Mouse (Mus musculus) lung, postnatal 10 days (tissue): ENCODE data around the gene 2310022B05Rik.
A peak's percentile ranks its signal among the peaks of the same experiment; 100 is the strongest.

Source experiments
- DNase-seq: peaks from one replicate; pipeline ENCODE4 v3.0.0; 2021

The 2310022B05Rik gene

DNA sequence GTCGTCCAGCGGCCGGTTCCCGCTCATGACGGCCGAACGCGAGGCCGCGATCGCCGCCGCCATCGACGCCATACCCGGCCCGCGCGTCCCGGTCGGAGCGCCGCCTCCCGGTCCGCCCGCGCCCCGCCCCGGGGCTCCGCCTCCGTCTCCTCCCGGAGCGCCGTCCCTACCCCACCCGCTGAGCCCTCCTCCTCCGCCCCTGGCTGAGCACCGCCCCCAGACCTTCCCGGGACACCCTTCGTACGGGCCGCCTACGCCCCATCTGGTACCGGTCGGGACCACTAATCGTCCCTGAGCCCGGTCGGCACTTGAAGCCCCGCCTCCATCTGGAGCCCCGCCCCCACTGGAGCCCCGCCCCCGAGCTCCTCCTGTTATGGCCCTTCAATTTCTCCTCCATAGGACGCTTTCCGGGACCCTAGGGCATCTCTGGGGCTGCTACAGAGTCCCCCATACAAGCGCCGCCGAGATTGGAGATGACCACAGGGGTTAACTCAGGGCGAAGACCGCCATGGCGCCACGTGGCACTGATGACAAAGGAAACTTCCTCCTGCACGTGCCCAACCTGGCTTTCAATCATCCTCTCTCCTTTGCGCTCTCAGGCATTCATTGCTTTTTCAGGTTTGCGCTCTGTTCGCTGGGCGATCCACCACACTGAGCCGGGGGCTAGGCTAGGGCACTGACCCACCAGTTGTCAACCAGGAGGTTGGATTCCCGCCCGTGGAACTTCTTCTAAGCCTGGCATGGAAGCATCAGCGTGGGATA is at the start of gene 2310022B05Rik:
2310022B05Rik (minus strand) TSS at position 258 of the 762 bp plus-strand sequence.
- DNase-seq: peak; percentile 95

DNA sequence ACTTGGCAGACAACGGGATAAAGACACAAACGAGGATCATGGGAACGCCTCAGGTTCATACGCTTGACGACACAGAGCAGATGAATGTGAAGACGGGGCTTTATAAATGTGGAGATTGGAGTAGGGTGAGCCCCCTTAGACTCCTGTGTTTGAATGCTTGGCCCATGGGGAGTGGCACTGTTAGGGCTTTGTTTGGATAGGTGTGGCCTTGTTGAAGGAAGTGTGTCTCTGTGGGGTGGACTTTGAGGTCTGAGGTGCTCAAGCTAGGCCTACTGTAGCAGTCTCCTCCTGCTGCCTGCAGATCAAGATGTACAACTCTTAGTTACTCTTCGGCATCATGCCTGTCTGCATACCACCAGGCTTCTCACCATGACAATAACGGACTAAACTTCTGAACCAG is 42.7 kb upstream of the 2310022B05Rik start:
- DNase-seq: no peak

DNA sequence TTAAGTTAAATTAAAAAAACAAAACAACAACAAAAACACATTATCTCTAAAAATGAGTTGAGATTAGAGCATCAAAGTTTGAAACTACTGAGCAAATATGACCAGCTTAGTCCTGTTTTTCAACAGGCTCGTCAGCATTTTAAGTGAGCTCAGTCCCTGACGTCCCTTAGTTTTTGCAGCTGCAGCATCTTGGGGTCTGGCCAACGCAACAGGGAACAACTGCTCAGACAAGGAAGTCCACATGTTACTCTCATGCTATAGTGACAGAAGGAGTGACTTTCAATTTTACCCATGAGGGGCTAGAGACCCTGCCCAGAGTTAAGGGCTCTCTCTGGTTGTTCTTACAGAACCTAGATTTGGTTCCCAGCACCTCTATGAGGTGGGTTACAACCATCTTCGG is 41.2 kb upstream of the 2310022B05Rik start:
- no peak for DNase-seq

DNA sequence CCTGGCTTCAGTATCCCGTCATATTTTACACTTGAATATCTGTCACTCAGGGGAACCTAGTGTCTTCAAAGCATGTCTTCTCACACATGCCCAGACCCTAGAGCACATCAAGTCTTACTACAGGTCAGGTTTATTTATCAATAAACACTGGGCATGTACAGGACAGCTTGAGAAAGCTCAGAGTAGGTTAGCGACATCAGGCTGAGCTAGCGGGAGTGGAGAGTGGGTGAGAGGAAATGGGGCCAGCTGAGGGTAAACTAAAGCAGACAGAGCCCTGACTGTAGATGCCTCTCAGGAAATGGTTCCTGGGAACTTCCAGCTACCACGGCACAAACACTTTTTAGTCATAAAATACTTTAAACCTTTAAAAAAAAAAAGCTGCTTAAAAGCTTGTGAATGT is 40.4 kb upstream of the 2310022B05Rik start:
- DNase-seq: no peak

DNA sequence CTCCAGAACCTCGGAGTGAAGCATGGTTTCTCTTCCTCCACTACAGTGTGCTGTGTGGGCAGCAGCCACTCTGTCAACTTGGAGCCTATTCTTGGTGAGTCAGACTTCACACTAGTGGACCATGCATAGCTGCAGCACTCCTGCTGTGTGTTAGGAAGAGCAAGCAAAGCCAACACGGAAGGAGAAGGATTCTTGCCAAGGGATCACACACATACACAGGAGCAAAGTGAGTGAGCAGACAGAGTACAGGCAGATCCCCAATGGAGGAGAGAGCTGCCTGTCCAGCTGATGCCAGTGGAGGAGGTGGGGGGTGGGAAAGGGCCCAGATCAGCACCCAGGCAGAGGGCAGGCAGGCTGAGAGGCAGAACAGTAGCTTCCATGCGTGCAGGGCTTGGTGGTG is 39.0 kb upstream of the 2310022B05Rik start:
- no peak for DNase-seq

DNA sequence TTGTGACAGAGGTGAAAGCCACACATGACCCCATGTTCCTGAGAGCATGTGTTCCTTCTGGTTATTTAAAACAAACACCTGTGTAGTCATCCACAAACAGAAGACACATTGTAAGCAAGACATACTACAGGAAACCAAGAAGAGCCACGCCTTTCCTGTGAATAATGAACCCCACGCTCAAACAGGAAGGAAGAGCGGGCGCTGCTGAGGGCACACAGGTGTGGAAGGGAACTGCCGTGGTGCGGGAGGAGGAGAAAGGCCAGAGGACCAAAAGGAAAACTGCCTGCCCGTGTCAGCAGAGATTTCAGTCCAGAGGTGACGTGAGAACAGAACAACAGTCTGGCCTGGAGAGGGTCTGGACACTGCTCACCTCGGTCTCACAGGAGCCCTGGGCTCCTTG is 37.9 kb upstream of the 2310022B05Rik start:
- peak; percentile 47 for DNase-seq

DNA sequence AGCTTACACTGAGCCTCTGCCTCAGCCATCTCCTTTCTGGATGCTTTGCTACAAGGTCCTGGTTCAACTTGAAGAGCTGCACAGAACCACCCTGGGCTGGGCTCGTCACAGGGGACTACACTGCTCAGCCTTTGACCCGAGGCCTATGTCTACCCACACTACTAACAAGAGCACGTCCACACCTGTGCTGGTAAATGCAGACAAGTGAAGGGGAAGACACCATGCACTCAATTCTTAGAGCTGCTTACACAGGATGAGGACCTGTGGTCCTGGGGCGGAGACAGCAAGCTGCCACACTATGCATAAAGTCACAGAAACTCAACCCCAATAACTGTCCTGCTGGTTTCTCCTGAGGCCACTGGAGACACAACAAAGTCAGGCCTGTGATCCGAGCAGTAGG is 37.1 kb upstream of the 2310022B05Rik start:
- no peak for DNase-seq

DNA sequence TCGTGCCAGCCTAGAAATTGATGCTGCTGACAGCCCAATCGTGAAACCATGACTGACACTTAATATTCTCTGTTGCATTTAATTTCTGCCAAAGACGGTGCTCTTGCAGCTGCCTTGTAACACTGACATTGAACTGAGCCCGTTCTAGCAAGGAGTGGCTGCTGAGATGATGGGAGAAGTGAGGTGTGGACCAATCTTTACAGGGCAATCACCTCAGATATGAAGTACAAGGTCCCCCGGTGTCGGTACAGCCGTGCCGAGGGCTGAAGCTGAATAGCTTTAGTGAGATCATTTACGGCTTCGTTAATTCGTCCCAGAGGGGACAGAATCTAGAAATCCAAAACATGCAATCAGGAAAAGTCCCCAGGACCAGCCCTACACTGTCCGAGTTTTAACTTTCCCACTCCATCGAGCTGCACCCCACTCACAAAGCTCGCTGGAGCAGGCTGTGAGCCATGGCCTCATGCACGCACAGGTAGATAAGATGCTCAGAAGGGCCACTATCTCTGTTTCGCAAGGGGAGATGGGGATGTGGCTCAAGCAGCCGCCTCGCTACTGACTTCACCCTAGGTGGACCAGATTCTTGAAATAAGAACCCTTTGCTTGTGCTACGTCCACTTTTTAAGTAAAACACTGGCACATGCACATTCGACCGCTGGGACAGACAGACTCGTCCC is 32.4 kb upstream of the 2310022B05Rik start:
- DNase-seq: no peak

DNA sequence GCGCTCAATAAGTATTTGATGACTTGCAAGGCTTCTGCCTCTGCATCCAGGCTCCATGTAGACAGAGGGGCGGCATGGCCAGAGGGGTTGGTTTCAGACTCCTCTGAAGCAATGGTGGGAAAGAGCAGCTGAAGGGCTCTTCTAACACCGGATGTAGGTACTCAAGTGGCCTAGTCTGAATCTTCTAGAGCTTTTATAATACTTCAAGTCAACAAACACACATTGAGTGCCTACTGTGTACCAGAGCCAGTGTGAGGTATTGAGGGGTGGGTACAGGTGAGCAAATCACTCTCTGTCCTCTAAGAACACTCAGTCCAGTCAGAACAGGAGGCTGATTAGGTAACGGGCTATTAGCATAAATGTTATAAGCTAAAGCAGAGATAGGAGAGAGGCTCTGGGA is 28.5 kb upstream of the 2310022B05Rik start:
- DNase-seq: peak; percentile 50

DNA sequence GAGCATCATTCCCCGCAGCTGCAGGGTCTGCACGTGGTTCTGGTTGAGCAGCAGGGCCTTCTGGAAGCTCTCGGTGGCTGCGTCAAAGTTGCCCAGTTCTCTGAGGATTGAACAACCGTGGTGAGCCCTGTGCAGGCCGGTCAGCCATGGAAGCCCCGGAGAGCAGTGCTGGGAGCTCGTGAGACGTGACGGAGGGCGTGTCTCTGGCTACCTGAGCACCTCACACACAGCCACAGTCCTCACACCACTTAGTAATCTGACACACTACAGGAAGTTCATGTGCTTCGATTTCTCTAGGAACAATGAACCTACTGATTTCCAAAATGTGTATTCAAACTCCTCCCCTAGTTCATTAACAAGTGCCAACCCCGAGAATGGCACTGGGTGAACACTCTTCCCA is 25.7 kb upstream of the 2310022B05Rik start:
- DNase-seq: no peak

DNA sequence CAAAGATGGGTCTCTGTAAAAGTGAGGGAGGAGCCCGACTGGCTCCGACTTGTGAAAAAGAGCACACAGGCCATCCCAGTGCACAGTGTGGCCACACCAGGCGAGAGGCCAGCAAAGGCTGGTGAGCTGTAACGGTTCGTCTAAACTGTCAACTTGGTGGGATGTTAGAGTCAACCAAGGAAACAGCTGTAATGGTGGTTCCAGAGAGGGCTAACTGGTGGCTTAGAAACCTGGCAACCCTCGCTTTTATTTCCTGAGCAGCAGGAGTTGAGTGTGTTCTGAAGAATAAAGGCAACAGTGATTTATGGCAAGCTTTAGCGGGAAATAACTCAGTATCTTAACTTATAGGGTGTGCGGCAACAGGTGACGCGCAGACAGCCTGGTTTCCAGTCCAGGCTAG is 19.0 kb upstream of the 2310022B05Rik start:
- no peak for DNase-seq

DNA sequence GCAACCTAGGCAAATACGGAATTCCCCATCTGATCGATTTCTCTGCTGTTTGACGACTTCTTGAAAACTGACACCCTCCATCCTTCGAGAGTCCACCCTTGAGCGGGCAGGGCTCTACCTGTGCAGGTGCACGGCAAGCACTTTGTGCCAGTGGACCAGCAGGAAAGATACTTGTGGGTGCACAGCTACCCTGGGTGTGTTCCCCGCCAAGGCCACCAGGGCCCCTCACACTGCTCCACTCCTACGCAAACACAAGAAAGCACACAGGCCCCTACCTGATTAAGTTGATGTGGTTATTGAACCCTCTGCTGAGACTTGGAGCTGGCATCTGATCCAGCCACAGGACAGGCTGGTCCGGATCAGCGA is 18.6 kb upstream of the 2310022B05Rik start:
- DNase-seq: peak; percentile 30

DNA sequence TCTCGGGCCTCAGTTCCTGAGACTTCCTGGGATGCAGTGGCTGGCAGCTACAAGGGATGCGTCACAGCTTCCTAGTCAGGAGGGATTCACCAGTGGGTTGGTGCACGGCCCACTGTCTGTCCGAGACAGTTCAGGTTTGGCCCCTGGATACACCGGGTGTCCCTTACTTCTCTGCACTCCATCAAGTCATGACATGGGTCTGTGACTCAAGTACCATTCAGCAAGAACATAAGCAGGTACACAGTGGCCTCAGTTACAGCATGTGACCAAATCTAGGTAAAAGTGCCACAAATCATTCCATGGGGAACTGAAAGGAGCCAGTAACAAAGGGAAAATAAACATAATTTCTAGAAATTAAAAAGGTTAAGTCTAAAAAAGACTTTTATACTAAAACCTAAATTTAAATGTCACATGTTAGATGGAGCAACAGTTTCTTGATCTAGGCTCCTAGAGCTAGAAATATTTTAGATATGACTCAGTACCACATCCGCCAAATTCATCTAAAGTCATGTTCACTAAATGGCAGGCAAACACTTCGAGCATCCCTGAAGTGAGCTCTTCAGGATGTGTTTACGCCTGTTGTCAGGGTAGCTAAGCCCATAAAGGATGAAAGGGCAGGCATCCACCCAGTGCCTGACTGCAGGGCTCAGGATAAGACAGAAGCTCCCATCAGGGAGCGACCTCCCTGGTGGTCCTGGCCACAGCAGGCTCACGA is 18.1 kb upstream of the 2310022B05Rik start:
- DNase-seq: peak; percentile 47

DNA sequence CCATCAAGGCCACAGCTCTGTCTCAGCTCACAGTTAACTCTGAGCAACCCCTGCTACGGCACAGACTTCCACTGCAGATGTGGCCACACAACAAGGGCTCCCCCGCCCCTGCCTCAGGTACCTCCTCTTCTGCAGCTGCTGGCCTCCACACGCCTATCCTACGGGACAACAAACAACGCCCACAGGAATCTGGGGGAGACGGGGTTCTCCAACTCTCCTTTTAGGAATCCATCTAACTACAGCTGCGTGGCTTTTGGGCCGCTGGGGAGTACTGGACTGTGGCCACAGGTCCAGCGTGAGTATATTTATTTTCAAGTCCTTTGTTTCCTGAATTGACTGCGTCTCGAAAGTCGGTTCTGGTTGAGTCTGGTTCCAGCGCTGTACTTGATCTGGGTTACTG is 15.1 kb upstream of the 2310022B05Rik start:
- DNase-seq: no peak

DNA sequence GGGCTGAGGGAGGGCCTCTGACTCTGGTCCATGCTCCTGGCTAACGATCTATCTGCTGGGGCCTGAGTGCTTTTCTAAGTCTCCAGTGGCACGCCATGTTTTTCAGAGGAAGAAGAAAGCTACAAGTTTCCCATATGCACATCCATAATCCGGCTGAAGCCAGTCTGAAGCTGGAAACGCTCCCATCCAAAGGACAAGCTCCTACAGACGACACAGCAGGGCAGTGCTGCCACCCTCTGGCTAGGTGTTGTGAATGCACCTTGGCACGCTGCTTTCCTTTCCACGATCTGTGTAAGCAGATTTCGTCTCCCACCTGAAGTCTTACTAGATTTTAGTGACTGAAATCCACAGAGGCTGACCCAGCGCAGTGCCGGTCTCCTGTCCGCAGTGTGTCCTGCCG is 14.3 kb upstream of the 2310022B05Rik start:
- peak; percentile 91 for DNase-seq

DNA sequence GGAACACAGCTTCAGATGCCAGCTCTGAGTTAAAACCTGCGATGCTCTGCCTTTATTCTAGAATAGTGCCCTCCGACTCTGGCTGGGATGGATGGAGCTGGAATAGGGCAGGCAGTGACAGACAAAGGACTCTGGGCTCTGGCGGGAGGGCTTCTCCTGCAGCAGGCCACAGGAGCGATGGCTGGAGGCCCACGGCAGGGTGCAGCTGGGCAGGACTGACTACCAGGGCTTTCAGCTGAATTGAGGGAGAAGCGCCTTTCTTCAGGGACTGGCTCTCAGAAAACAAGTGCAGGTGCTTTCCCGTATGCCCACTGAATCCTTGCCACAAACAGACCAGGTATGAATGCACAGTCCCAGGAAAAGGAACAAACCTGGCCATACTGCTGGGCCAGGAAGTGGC is 13.9 kb upstream of the 2310022B05Rik start:
- DNase-seq: no peak

DNA sequence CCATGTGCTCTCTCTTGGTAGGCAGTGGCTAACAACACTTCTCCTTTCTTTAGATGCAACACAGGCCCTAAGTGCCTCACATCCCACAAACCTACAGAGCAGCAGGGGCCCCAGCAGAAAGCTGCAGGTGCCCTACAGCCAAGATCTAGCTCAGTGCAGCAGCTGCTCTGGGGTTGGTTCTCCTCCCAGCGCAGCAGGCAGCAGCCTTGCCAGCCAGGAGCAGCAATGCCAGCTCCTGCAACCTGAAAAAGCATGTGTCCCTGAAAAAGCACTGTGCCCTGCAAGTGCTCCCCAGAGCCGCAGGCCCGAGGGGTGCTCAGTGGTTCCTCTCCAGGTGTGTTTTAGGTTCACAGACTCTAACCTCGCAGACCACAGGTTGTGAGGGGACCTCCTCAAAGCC is 13.5 kb upstream of the 2310022B05Rik start:
- DNase-seq: no peak

DNA sequence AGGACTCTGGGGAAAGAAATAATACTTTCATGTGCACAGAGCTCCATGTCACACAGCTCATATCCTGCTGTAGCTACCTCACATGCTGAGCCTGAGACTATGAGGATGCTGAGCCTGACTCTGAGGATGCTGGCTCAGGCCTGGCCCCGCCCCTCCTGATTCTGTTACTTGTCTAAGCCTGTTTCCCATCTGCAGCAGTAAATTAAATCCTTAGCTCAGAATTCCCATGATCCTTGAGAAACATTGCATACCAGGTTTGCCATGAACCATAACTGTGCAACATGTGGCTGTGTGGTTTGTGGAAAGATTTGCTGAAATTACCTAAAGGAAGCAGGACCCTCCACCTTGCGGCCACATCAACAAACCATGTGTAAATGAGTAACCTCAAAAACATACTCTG is 9.2 kb upstream of the 2310022B05Rik start:
- no peak for DNase-seq

DNA sequence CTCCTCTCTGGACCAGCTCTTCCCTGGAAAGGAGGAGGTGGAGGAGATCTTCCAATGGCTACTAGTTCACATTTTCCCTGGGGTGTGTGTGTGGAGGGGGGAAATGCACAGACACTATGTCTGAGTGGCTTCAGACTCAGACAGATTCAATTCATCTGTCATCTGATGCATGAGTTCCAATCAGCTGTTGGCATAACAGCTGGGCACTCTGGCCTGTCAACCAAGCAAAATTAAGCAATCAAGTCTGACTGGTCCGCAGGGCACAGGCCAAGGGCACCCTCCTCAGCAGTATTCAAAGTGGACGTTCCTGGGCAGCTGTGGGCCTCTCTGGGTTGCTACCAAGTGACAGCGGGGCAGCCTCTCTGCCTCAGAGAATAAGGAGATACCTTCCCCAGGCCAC is 5.6 kb upstream of the 2310022B05Rik start:
- peak; percentile 25 for DNase-seq

DNA sequence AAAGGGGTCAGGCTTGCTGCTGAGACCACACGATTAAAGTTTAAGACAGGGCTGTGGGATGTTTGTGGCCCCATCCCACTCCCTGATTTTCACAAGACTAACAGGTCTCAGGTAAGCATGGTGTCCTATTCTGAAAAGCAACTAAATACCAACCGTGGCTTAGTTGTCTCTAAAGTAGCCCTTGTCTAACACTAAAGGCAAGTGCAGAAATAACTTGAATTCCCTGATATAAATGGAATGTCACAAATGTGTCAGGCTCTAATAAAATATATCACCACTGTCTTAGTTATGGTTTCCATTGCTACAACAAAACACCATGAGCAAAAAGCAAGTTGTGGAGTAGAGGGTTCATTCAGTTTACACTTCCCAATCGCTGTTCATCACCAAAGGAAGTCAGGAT is 1.2 kb upstream of the 2310022B05Rik start:
- no peak for DNase-seq

DNA sequence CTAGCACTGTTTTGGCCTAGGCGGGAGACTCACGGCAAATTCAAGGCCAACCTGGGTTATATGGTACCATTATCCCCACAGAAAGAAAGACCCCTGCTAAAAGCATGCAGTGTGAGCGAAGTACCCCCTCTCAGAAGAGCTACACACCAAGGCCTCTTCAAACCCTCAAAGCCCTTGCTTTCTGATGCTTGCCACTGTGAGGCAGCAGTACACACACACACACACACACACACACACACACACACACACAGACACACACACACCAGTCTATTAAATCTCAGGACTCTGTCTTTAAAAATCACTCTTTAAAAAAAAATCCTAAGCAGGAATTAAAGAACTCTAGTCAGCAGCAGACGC is 683 bp upstream of the 2310022B05Rik start:
- DNase-seq: no peak

DNA sequence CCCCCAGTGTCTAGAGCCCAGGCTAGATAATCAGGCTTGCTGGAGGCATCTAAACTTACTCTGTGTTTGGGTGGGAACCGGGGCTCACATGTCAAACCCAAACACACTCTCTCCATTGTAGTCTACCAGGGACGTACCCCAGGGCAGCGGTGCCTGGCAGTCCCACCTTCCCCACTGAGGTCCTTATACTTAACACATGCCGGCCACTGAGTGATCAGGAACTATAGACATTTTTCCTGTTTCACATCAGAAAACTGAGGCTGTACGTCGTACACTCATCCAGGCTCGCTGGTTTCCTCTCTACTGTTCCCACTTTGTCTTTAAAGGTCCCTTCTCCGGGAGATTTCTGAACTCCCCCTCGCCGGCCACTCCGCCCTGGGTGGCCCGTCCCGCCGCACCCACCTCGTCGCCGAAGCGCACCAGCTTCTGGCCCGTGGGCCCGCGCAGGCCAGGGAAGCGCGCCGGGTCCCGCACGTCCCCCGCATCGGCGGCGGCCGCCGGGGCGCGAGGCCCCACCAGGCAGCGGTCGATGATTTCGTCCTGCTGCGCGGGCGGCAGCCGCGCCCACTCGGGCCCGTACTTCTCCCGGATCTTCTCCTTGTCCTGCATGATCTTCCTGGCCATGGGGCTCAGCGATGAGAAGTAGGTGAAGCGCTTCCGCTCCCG is 590 bp downstream of the 2310022B05Rik start:
- no peak for DNase-seq

DNA sequence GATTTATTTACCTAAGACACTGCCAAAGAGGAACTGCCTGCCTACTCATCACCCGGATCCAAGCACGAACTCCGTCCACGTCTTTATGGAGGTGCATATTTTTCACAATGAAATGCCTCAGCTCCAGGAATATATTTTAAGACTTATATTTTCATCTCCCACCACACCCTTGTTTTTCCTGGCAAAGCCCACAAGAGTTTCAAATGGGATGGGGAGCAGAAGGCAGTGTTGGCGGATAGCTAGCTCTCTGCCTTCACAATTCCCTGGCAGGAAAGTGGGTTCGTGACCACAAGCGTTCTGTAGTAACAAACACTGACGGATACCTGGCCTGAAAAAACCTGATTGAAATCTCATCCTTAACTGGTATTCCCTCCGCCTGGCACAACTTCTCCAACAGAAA is 1.4 kb downstream of the 2310022B05Rik start:
- peak; percentile 36 for DNase-seq

DNA sequence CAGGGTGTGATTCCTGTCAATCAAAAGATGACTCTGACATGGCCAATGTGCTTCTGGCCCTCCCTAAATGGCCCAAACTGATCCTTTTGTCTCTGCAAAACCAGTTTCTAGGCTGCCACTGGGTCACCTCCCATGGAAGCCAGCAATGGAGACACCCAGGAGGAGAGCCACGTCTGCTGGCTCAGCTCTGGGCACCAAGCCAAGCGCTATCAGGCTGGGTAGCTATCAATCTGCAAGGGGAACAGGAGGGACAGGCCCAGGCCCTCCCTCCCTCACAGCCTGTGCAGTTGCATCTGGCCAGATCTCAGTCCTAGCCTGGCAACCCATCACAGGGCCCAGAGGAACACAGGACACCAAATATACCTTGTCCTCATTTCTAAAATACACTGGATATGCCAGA is 4.8 kb downstream of the 2310022B05Rik start:
- peak; percentile 64 for DNase-seq
